Mouse (Mus musculus) small intestine, adult 2 months (tissue): ENCODE measurements at regions not wholly inside any gene's neighbourhood (a gene's known extent, or its start where the extent isn't known, plus 50 kb on each side); places are given as distances from the start of the nearest gene placed in this dataset.

ENCODE experiments used
- H3K27ac ChIP-seq: fragments of 200-500 bp; 2 replicates; pipeline ENCODE4 v1.5.1; 2012; ENCODE audit warnings: low read depth, low read length, control low read depth, inconsistent platforms; ENCODE audit not compliant: insufficient read depth
- H3K27me3 ChIP-seq: fragments of 200-500 bp; 2 replicates; pipeline ENCODE4 v1.6.1; 2012; ENCODE audit warnings: mild to moderate bottlenecking, moderate library complexity, low read length, inconsistent platforms; ENCODE audit not compliant: control insufficient read depth, insufficient read depth
- H3K36me3 ChIP-seq: fragments of 200-500 bp; 2 replicates; pipeline ENCODE4 v1.6.1; 2012; ENCODE audit warnings: mild to moderate bottlenecking, low read length, control low read depth, inconsistent platforms; ENCODE audit not compliant: control insufficient read depth, insufficient read depth
- H3K4me1 ChIP-seq: fragments of 200-500 bp; 2 replicates; pipeline ENCODE4 v1.6.1; 2012; ENCODE audit warnings: low read length, inconsistent platforms, mixed read lengths; ENCODE audit not compliant: control insufficient read depth, insufficient read depth, insufficient read length
- H3K4me3 ChIP-seq: fragments of 200-500 bp; 2 replicates; pipeline ENCODE4 v1.5.1; 2012; ENCODE audit warnings: low read depth, mild to moderate bottlenecking, control low read depth, inconsistent platforms, low read length, moderate library complexity
- CTCF ChIP-seq: fragments of 200-500 bp; IDR thresholded peaks from 2 replicates; pipeline ENCODE4 v1.5.1; 2012; ENCODE audit warnings: low read depth, mild to moderate bottlenecking, control low read depth, inconsistent platforms, low read length, moderate library complexity, mixed read lengths; ENCODE audit not compliant: insufficient replicate concordance, insufficient read length; ENCODE audit errors: extremely low read depth
- POLR2A ChIP-seq: fragments of 200-500 bp; IDR thresholded peaks from 2 replicates; pipeline ENCODE4 v1.6.1; 2012; ENCODE audit warnings: low read depth, mild to moderate bottlenecking, control low read depth, inconsistent platforms, low read length, moderate library complexity
- WGBS: fragments of 180-500 bp; shearing (Covaris S2); methylation state at CpG from one replicate; pipeline ENCODE4 v1.1.7; 2018; 5-methylcytosine and 5-hydroxymethylcytosine counted together

DNA sequence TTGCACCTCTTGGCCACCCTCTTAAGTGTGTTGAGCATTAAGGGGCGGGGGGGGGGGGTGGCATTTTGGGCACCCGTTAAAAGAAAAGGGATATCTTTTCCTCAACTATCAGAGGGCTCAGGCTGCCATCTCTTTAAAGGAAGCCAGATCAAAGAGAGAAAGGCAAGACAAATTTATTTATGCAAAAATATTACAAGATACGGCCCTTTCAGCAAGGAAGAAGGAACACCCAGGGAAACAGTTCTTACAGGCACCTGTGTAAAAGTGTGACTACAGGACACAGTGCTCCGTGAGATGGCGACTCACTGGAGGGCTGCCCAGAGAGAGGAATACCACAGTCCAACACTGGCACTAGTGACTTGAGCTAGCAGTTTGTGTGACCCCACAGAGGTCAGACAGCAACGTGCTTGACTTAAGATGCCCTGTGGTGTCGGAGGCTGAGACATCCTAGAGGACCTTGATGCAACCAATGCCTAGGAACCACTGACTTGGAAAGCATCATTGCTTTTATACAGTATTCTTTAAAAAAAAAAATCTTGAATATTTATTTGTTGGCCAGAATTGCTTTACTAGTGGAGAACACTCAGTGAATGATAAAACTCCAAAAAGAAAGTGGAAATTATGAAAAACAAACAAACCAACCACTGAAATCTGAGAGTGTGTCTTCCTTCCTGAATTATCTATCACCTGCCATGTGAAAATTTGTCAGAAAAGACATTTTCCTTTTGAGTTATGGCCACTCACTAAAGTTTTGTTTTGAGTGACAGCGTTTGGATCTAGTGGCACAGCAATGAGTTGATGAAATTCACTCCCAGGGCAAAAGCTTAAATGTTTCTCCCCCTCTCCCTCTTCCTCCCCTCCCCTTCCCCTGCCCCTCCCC is 59.0 kb upstream of the Cpm start:
- H3K36me3 ChIP-seq: no peaks in the 10 kb centered on the region
- H3K4me3 ChIP-seq: no peak overlapping the region
- TF ChIP-seq CTCF (no peak), POLR2A (no peak)
- H3K27ac ChIP-seq: no peak overlapping the region
- 62% methylated on average over 8 of the region's 8 CpGs for WGBS
- no peaks in the 10 kb centered on the region; the same call in 1 of the 2 replicates for H3K4me1 ChIP-seq
- H3K27me3 ChIP-seq: no peaks in the 10 kb centered on the region; the same call in 1 of the 2 replicates

DNA sequence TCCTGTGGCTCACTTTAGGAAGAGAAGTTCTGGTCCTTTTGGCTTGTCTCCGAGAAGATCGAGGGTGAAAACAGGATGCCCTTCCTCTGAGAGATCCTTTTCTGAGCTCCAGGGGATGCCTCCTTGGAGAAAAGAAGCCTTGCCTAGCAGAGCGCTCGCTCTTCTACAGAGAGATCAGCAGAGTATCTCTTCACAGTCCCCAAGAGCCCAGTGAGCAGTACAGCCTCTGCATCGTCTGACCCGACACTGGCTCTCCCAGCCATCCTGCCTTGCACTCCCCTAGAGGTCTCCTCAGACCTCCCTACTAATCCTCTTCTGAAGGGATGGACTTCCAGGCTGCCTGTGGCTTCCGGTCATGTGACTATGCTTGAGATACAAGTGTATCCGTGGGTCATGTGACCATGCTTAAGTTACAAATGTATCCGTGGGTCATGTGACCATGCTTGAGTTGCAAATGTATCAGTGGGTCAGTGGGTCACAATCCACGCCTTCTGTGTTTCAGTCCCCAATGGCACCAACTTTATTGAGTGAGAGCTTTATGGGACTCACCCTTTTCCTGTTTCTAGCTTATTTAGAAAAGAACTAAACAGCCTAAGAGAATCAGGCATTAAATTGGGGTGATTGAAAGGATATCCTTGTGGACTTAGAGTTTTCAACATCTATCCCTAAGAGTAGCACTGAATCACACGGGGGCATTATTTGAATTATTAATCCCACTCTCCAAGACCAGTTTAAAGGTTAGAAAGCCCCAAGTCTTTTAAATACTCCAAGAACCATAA is 59.8 kb upstream of the Cpm start:
- TF ChIP-seq POLR2A: no peak
- no peak for TF ChIP-seq CTCF
- Histone ChIP-seq H3K4me1 (no peaks in the 10 kb centered on the region; the same call in 1 of the 2 replicates), H3K27ac (no peak overlapping the region), H3K36me3 (no peaks in the 10 kb centered on the region), H3K27me3 (no peaks in the 10 kb centered on the region; the same call in 1 of the 2 replicates), H3K4me3 (no peak overlapping the region)
- 85% methylated on average over 11 of the region's 11 CpGs for WGBS

DNA sequence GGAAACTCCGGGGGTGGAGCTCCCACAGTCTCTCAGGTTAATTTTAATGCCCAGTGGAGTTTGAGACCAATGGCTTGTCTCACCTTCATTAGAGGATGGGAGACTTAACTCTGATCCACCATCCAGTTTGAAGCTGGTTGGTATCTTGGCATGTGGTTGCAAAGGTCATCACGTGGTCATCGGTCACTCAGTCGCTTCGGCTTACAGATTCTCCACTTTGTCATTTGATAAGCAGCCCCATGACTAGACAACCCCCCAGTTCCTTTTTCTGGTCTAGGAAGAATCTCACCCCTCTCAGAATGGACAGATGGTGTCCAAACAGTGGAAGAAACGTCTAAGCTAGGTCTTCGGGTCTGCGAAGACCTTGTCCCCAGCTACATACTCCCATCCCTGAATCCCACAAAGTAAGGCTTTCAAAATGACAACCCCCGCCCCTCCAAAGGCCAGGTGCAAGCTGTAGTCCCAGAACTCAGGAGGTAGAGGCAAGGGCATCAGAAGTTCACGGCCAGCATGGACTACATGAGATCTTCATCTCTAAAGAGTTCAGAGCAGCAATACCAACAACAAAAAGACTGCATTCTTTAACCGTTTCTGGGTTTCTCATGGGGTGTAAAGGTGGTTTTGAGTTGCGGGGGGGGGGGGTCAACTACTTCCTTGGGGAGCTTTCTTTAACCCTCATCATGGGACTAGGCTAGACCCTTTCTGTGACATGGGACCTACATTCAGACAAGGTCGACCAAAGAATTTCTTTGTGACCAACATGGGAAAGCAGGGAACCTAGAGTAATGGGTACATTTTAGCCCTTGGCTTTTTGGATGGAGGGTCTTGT is 60.6 kb upstream of the Cpm start:
- WGBS: 92% methylated on average over 13 of the region's 13 CpGs
- no peaks in the 10 kb centered on the region for H3K36me3 ChIP-seq
- H3K27ac ChIP-seq: no peak overlapping the region
- no peaks in the 10 kb centered on the region; the same call in 1 of the 2 replicates for H3K27me3 ChIP-seq
- H3K4me1 ChIP-seq: no peaks in the 10 kb centered on the region; the same call in 1 of the 2 replicates
- TF ChIP-seq CTCF: no peak
- TF ChIP-seq POLR2A: no peak
- H3K4me3 ChIP-seq: no peak overlapping the region

DNA sequence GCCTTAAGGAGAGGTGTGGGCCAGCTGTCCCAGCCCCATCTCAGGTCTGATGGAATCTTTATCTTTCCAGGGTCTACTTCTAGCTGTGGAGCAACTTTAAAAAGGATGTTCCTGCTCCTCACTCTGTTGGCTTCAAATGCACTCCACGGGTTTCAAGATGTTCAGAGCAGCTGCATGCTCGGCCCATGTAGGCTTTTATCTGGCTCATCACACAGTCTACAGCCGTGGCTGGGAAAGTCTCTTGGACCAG is 61.2 kb upstream of the Cpm start:
- TF ChIP-seq CTCF (no peak), POLR2A (no peak)
- H3K36me3 ChIP-seq: no peaks in the 10 kb centered on the region
- H3K4me3 ChIP-seq: no peak overlapping the region
- peaks cover 2% of the 10 kb centered on the region; the same call in 1 of the 2 replicates for H3K4me1 ChIP-seq
- 93% methylated on average over 3 of the region's 3 CpGs for WGBS
- no peak overlapping the region for H3K27ac ChIP-seq
- H3K27me3 ChIP-seq: no peaks in the 10 kb centered on the region; the same call in 1 of the 2 replicates

DNA sequence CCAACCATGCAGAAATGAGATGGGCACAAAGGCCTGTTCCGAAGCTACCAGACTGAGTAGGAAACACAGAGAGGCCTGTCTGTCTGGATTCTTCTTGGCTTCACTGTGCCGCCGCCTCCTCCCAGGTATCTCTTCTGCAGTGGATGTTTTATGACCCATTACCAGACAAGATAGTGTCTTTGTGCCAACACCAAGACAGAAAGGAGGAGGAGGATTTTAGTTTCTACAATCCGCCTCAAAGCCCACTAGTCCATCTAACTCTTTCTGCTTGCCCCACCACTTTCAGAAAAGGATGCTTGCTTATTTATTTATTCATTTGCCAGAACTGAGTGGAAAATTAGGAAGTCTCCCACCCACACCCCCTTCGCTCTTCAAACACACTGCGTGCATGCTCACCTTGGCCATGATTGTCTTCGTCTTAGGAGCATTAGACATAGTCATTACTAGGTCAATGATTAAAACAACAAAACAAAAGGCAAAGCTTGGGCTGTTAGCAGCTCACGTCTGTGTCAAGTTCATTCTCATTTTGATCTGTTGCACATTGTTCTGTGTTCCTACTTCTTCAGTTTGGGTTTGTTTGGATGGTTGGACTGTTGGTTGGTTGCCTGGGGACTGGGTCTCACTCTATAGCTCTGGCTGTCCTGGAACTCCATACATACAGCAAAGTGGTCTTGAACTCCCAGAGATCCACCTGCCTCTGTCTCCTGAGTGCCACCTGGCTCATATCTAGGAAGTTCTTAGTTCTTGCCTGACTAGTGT is 61.7 kb upstream of the Cpm start:
- Histone ChIP-seq H3K36me3 (no peaks in the 10 kb centered on the region), H3K4me3 (no peak overlapping the region), H3K27ac (no peak overlapping the region), H3K4me1 (peaks cover 6% of the 10 kb centered on the region), H3K27me3 (no peaks in the 10 kb centered on the region; the same call in 1 of the 2 replicates)
- TF ChIP-seq POLR2A (no peak), CTCF (no peak)
- 97% methylated on average over 8 of the region's 8 CpGs for WGBS

DNA sequence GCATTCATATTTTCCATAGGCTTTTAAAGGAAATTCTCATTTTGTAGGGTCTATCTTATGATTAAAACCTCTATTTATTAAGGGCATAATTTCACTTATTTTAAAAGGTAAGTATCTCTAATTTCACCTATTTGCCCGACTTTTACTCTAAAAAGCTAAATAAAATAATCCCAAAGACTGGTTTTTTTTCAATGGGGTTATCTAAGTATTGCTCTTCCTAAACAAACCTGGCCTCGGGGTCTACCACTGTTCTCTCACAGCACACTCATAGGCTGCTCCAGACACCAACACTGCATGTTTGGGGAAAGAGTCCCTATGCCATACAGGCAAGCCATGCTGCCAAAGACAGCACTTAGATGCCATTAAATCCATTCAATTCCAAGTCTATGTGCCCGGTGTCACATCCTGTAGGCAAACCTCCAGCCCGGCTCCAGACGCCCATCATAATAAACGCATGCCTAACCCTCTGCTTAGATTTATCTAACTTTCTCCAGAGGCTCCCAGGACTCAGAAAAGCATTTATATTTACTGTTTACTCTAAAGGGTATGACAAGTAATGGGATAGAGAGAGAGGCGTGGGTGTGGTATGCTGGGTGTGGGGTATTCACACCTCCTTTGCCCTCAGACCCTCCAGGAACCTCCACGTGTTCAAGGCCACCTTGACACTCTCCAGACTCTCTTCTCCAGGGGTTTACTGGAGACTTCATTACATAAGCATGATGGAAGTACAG is 62.5 kb upstream of the Cpm start:
- no peak overlapping the region for H3K4me3 ChIP-seq
- H3K27ac ChIP-seq: no peak overlapping the region
- H3K36me3 ChIP-seq: no peaks in the 10 kb centered on the region
- 93% methylated on average over 8 of the region's 8 CpGs for WGBS
- peaks cover 10% of the 10 kb centered on the region for H3K4me1 ChIP-seq
- TF ChIP-seq POLR2A: no peak
- TF ChIP-seq CTCF: no peak
- no peaks in the 10 kb centered on the region for H3K27me3 ChIP-seq
